Mouse (Mus musculus): ENCODE data around the gene Stat4. TPM values are rescaled to one million over a fixed set of nuclear protein-coding genes. Genes with fewer than 3 reads are reported as not detected.
"Not testable (repeated sequence)": the region's sequence is repeated elsewhere in the genome, so short reads cannot be mapped to it uniquely, and the experiment has no call there.

Stat4 gene
- polyA plus RNA-seq, 2 experiments from 2014 or later: 123 to 149 TPM

DNA sequence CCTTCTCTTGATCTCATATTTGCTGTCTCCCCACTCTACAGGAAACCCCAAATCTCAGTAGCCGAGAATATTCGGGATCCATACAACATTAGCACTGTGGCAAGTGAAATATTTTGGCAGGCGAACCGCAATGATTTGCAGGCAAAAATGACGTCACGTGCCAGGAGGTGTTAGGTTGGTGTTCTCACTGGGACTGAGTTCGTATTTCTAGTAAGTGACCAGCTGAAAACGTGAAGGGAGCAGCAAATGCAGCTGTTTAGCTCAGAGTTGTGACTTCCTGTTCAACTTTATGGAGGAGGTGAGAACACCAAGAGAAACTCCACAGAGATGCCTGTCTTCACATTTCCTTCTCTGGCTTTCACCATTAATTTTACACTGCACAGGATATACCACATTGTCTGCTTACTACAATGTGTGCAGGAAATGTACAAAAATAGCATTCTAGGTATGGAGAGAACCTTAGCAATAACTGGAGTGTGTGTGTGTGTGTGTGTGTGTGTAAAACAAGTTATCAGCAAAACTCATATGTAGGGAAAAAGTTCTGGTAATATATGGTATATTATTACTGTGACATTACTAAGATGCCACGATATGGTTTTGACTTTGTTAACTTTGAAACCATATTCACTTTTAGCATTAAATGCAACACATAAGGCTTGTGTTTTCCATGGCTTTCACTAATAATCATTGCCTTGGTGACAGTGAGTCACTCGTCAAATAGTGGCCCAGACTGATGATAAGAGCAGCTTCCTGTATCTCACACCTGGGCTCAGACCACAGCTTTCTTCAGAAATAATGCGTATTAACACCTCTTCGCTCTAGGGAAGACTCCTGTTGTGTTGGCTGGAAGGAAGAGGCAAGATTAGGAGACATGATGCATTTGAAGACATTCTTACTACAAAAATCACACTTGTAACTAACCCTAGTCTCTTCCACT, 48.1 kb downstream of the Stat4 start:
- ATAC-seq: peak; percentile 72

DNA sequence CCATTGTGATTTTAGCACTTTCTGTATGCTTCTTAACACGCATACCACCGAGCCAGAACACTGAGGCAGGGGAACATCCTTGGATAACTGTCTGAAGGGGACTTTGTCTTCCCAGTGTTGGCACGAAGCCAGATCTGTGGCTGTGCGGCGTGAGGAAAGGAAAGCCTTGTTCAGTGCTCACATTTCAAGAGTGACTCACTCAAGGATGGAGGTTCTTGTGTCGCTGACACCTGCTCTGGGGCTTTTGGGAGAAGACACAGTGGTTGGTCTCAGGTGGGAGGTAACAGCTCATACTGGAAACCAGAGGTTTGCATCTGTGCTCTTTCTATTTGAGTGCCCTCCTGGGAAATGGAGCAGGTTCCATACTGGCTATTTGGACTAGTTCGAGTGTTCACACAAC, 52.2 kb downstream of the Stat4 start:
- ATAC-seq: peak; percentile 18

DNA sequence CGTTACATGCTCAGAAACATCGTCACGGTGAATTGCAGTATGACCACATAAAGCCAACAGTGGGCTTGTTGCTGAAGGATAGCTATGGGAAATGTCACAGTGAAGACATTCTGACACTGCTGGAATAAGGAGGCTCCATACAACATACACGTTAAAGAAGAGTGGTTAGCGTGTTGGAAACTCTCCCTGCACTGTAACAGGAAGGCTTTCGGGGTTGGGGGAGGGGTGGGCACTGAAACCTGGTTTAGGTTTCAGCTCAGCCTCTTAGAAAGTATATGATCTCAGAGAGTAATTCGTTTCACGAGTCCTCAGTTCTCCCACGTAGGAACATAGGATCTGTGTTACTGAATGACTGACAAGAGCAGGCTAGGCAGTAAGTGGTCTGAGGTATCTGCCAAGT, 52.7 kb downstream of the Stat4 start:
- ATAC-seq: peak; percentile 21

DNA sequence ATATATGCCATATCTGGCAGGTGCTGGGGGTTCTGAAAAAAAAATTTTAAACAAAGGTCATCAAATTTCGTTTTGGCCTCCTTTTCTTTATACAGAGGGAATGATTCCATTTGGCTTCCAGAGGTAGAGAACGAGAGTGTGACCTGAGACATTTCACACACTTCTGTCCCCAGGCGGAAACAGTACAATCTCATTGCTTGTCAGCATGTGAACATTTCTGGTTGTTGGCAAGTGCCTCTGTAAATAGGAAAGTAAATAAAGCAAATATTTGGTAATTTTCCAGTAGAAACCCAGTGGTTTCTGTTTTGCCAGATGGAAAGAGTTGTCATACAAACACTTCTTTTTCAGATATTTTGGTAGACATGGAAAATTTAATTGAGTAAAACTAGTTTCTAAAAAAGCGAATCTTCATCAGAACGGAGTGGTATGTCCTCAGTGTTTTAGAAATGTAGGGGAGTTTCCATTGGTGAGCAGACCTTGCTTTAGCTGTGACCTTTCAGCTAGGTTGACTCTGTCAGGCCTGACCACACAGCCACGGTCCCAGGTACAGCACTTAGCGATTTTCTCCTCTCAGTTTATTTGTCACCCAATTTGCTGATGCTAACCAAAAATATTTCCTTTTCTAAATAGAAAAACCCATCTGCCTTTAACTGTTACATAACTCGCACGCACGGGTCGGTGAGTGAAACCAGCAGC, 53.6 kb downstream of the Stat4 start:
- peak; percentile 56 for ATAC-seq

DNA sequence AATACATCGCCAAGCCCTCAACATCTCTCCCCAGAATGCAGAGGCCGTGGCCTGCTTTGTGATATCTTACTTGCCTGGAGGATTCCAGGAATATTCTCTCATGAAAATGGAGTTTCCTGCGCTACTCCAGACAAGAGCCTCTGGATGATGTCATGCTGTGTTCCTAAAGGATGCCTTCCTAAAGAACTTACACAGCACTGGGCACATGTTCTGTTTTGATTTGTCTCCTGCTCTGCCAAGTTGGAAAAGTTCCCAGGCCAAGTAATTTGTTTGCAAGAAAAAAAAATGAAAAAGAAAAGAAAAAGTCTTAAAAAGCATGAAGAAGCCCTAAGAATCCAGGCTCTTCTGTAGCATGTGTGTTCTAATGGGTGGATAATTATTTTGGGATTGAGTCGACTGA, 56.2 kb downstream of the Stat4 start:
- no peak for ATAC-seq

DNA sequence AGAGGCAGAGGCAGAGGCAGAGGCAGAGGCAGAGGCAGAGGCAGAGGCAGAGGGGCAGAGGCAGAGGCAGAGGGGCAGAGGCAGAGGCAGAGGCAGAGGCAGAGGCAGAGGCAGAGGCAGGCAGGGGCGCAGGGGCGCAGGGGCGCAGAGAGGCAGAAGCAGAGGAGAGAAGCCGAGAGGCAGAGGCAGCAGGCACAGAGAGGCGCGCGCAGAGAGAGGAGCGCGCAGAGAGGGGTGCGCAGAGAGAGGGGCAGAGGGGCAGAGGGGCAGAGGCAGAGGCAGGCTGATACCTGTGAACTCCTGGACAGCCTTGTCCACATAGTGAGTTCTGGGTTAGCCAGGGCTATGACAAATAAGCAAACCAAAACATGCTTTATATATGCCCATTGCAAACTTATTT, 59.9 kb downstream of the Stat4 start:
- not testable (repeated sequence) for ATAC-seq

DNA sequence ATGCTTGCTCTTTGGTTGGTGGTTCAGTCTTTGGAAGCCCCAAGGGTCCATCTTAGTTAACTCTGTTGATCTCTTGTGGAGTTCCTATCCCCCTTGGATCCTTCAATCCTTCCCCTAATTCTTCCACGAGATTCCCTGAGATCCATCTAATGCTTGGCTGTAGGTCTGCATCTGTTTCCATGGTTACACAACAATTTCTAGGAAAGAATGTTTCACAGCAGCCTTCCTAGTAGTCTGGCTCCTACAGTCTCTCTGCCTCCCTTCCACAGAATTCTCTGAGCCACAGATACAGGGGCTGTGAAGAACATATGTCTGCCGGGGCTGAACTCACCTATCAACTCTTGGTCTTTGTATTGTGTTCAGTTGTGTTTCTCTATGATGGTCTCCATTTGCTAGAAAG, 61.8 kb downstream of the Stat4 start:
- ATAC-seq: no peak

DNA sequence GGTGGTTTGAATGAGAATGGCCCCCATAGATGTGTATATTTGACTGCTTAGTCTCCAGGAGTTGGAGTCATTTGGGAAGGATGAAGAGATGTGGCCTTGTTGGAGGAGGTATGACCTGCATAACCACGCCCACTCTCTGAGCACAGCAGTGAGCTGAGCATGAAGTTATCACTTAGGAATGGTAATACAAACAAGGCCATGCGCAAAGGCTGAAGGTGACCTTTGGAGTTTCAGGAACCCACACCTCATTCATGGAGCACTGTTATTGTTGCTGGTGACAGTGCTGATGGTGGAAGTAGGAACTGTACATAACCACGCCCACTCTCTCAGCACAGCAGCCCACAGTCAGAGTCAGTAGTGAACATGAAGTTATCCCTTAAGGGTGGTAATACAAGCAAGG, 62.9 kb downstream of the Stat4 start:
- ATAC-seq: no peak

DNA sequence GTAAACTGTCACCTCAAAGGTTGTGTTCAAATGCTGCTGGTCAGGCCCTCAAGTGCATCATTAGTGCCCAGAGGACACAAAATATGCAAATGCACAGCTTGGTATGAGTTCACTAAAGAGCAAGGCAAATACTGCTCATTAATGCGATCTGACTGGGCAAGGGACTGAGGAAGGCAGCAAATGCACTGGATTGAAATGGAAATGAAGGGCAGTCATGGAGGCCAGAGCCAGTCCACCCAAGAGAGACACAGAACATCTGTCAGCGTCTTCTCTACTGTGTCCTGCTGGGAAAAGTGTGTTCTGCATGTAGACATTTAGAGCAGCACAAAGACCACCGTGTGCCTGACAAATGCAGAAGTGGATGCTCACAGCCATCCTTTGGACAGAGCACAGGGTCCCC, 64.6 kb downstream of the Stat4 start:
- ATAC-seq: no peak

DNA sequence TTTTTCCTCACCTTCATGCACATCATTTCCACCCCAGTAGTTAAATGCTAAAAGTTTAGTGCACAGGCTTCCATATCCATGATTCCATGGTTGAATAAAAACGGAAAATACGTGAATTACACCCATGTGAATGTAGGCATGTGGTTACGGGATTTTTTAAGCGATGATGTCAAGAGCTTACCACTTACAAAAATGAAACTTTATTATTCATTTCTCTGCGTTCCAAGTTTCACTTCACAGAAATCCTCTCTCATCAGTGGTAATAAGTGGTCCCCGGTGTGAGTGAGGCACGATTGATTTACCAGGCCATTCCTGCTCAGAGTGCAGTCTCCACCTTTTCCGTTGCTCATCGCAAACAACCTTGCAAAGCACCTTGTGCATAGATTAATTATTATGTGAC, 66.0 kb downstream of the Stat4 start:
- no peak for ATAC-seq

DNA sequence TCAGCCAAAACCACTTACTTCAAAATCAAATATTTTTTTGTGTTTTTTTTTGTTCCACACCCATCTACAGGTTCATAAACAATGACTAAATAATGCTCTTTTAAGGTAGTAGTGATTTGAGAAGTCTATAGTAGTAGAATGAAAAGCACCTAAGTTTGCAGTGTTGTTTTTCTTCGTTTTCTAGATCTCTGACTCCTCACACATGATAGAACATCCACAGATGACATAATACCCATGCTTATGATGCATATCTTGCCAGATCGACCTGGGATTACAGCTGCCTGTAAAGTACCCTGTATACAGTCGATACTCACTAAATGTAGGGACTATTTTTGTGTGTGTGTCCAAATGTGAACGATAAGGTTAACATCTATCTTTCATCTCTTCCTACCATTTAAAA, 69.0 kb downstream of the Stat4 start:
- ATAC-seq: peak; percentile 70

DNA sequence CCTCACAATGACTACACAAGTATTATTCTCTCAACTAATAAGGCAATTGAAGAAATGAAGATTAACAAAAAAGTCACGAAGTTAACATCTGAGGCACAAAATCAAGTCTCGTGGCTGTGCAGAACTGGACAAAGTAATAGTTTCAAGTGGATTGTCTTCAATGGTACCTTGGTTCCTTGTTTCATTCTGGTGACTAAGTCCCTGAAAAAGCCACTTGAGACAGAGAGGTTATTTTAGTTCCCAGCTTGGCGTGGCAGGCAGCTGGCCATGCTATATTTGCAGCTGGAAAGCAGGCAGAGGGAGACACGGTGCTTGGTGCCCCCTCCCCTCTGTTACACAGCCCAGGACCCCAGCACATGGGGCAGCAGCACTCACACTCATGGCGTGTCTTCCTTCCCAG, 70.2 kb downstream of the Stat4 start:
- no peak for ATAC-seq

DNA sequence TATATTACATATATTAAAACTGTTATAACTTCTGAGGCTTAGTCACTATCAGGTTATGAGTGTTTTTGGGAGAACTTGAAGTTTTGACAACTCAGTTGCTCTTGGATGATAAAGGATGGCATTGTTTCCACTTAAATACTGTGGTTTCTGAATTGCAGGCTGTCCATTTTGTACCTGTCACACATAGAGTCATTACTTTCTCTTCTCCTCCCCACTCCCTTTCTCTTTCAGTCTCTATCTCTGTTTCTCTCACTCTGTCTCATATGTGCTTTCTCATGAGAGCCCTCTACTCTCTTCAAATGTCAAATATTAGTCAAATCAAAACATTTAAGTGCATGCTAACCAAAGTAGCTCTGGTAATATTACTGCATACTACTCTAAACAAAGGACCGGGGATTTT, 79.3 kb downstream of the Stat4 start:
- ATAC-seq: peak; percentile 67

DNA sequence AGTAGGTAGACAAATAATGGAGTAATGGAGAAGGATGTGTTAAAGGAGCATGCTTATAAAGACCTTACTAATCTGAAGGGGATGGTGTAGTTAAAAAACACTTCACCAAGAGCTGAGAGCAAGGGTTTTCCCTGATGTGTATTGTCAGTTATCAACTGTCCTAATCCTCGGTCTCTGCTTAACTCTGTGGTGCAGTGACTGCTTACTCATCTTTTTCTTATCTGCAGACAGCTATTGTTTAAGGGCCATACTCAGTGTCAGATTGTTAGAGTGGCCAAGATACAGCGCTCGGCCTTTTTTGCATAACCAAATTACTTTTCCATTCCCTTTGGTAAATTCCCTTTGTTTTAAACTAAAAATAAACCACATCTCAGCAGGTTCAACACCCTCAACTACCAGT, 79.7 kb downstream of the Stat4 start:
- peak; percentile 56 for ATAC-seq

DNA sequence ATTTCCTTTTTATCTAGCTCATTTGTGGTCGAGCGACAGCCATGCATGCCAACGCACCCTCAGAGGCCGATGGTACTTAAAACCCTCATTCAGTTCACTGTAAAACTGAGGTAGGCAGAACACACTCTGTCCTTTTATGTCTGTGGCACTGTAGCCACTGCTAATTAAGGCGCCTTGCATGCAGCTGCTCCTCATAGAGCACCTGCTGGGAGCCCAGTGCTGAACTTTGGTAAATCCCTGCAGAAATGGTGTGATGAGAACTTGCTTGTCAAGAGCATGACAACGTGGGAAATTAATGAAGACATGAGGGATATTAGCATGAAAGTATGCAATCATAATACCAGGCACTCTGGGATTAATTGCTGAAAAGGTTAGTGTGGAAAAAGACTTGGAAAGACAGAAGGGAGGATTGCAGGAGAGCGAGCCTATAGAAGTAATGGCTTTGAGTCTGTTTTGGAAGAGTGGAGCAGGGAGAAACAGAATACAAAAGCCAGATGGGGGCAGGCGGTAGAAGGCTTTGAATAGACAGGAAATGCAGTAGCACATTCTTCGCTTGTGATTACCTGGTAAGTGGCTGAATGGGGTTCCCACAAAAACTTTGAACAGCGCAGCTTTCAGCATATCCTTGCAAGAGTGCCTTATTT, 92.9 kb downstream of the Stat4 start:
- no peak for ATAC-seq

DNA sequence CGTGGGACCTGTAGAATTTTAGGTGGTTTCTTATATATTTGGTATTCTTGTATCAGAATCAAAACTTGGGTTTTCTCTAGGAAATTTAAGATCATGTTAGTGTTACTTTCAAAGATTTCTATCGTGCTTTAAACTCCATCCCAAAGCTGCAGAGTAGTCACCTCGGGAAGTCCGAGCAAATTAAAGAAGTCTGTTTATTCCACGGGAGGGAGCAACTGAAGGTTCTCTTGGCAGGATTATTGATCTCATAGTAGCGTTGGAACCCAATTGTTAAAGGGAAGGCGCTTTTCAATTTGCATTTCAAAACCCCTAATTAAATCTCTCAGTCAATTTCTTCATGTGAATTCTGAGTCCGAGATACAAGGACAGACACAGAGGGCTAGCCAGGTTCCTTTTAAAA, 93.4 kb downstream of the Stat4 start:
- ATAC-seq: no peak

DNA sequence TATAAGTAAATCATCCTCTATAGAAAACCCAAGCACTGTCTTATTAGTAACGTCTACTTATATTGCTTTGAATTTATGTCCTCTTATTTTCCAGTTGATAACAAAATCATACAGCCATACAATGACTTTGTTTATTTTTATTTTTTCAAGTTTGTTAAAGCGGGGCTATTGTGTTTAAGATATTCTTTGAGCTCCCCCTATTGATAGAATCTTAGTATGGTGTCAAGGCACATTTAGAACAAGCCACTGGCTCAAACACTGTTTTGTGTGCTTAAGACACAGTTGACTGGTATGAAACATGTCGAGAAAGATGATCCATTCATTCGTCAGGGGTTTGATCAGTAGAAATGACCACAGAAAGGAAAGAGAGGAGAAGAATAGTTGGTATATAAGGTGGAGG, 99.3 kb downstream of the Stat4 start:
- peak; percentile 32 for ATAC-seq

DNA sequence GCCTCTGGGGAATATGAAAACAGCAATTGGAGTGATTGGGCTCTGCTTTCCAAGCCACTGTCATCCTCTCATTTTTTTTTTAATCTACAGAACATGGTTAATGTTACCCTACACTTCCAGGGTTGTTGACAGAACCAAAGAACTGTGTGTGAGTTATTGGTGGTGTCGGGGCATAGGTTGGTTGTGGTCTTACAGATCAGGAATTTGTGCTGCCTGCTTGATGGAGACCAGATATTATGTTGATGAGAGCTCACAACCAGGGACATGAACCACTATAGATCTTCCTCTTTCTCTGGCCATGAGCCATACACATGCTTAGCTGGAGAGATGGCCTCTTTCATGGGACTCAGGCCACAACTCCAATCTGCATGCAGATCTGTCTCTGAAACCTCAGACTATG, 100.2 kb downstream of the Stat4 start:
- no peak for ATAC-seq

DNA sequence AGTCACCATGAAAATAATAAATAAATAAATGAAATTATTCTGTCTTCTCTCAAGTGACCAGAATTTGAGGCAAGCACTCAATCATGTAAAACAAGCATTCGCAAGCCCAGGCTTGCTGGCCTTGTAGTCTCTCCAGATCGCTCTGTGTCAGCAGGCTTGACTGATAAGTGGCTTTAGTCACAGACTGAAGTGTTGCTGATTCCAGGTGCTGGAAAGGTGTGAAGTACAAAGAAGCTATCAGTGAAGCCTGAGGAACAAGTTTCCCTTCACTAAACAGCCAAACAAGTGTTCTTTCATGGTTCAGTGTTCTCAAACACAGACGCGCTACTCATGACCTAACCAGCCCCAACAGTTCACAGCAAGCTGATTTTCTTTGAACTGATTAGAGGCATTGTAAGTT, 101.7 kb downstream of the Stat4 start:
- ATAC-seq: no peak

DNA sequence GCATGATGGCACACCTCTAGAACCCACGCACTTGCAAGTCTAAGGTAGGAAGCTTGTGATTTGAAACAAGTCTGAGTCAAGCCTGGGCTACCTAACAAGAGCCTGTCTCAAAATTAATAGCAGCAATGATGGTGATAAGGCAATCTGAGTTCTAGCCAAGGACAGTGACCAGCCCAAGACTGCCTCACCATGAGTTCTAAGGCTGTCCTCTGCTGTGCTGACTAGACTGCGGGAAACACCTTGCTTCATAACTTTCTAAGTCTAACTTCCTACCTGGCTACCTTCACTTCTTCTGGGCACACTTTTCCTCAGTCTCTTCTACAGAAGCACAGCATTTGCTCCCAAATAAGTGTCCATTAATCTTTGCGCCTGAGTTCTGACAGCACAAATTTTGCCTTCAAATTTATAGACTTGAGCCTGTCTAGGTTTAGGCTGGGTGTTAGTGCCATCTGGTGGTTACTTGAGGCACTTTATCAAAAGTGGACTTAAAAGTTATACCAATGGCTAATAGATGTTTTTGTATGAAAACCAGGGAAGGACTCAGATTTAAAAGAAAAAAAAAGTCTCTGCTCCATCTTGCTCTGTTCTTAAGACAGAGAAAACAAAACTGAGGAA, 111.8 kb downstream of the Stat4 start:
- peak; percentile 26 for ATAC-seq

DNA sequence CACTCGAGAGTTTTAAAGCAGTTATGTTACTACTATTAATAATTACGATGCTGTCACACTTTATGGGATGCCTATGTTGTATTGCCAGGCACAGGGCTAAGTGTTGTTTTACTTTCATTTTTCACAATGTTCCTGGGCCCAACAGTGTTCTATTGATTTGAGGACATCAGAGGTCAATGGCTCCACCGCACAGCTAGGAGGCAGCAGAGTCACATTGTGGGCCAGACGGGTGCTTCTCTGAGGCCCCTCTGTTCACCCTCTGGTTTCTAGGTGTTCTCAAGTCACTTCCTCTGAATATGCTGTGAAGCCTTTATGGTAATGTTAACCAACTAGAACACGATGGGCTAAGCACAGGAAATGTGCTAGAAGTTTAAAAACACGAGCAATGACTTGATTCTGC, 113.5 kb downstream of the Stat4 start:
- peak; percentile 98 for ATAC-seq

DNA sequence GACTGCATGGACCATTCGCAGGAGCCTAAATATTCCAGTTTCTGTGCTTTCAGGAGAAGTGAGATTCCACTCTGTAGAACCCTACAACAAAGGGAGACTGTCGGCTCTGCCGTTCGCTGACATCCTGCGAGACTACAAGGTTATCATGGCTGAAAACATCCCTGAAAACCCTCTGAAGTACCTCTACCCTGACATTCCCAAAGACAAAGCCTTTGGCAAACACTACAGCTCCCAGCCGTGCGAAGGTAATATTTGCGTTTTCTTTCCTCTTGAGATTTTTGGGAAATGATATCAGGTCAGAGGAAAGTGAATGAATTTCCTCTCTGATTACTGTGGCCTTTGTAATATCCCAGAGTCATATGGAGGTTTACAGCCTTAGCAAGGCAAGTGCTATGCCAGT, 115.8 kb downstream of the Stat4 start:
- no peak for ATAC-seq

DNA sequence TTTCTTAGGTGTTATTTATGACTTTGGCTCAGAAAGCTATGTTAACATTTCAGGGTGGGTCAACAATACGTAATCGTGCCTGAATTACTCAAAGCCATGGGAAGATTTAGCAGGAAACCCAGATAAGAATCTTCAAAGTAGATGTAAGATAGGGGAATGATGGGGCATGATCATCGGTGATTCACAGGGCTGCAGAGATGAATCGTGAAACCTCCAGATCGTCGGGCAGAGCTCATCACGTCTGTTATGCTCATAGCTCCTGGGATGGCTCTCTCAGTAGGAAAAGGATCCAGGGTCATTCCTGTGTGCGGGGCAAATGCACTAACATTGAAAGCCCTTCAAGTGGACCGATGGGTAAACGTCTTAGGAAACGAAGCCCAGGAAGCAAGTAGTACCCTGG, 120.3 kb downstream of the Stat4 start:
- ATAC-seq: no peak

Data from CD4-positive, CD25-positive, alpha-beta regulatory T cell, adult 4 months (primary cell).